In genomic region chr14:118506591-118507146, GRCm38 (mm10) we compare ENCODE assay signal across 9 mouse cellular contexts.
A peak's percentile ranks its signal among the peaks of the same experiment; 100 is the strongest.
DNase-seq lines count a peak whose midpoint lies in the region; ATAC-seq lines count a peak whose summit lies in the region.
"Had no signal": no experiment of that assay in that cellular context is flagged by ENCODE, and none has a peak within 500 bp of the region (broad histone marks: within the 10 kb centered on the region; RNA-seq: fewer than 3 reads in every experiment).

No protein-coding gene starts in this region.

- DNase-seq in neural tube, embryonic 11.5 days (ENCODE audit: low spot score), result peak; percentile 35
- DNase-seq in neural tube, embryonic 10.5 days (ENCODE audit: extremely low spot score, low spot score), result no peak
- peak; percentile 36 for DNase-seq in heart, postnatal 4 days
- peak; percentile 47 for DNase-seq in lung, postnatal 10 days
- DNase-seq in left cerebral cortex, adult 9 months (ENCODE audit: low spot score in 2 of 2), result no peak
- DNase-seq in cerebellum, adult 8-10 months, result no peak
- DNase-seq in thymus, postnatal 10 days (ENCODE audit: low spot score in 2 of 2), result no peak
- no peak for DNase-seq in urinary bladder, postnatal 14 days (ENCODE audit: low spot score)

- no peak overlapping the region for H3K4me2 ChIP-seq in neural tube, embryonic 11.5 days (ENCODE audit: low read depth)

- WGBS in neural tube, embryonic 11.5 days, result 55% methylated on average over 14 of the region's 14 CpGs

- no peak overlapping the region for H3K9ac ChIP-seq in neural tube, embryonic 11.5 days (ENCODE audit: low read length)

- H3K4me3 ChIP-seq in neural tube, embryonic 11.5 days (ENCODE audit: low read depth, low read length), result no peak overlapping the region

- H3K4me1 ChIP-seq in neural tube, embryonic 11.5 days (ENCODE audit: control insufficient read depth, insufficient read depth, low read length), result peaks cover 7% of the 10 kb centered on the region; the same call in 1 of the 2 replicates

- no peak overlapping the region for H3K27ac ChIP-seq in neural tube, embryonic 11.5 days (ENCODE audit: low read depth, low read length)

- H3K36me3 ChIP-seq in neural tube, embryonic 11.5 days (ENCODE audit: control insufficient read depth, insufficient read depth, low read length), result no peaks in the 10 kb centered on the region

- no peaks in the 10 kb centered on the region for H3K9me3 ChIP-seq in neural tube, embryonic 11.5 days (ENCODE audit: control insufficient read depth, low read length)
- H3K9me3 ChIP-seq: G1E had no signal

- ATAC-seq in neural tube, embryonic 11.5 days (ENCODE audit: insufficient read depth, low FRiP score, low TSS enrichment), result peak; percentile 63; the same call in 1 of the 2 replicates

- no peaks in the 10 kb centered on the region for H3K27me3 ChIP-seq in neural tube, embryonic 11.5 days (ENCODE audit: control insufficient read depth, insufficient read depth, low read length)

Comparison
In these comparisons a context has a peak if more than half of its experiments do, and no peak if none do; other contexts are left out.
1. DNase-seq: peak in neural tube, embryonic 11.5 days (single experiment), heart, postnatal 4 days (single experiment) and lung, postnatal 10 days (single experiment); none in neural tube, embryonic 10.5 days (single experiment), left cerebral cortex, adult 9 months (0 of 2), cerebellum, adult 8-10 months (single experiment), thymus, postnatal 10 days (0 of 2) and urinary bladder, postnatal 14 days (single experiment).